Mouse (Mus musculus) thymus, adult 2 months (tissue): ENCODE data around the gene Nolc1. TPM values are rescaled to one million over a fixed set of nuclear protein-coding genes. Genes with fewer than 3 reads are reported as not detected.
A peak's percentile ranks its signal among the peaks of the same experiment; 100 is the strongest.

Experiments
- DNase-seq: peaks from one replicate; pipeline ENCODE4 v3.0.0; 2021
- H3K27ac ChIP-seq: fragments of 200-500 bp; 2 replicates; pipeline ENCODE4 v1.5.1; 2012; ENCODE audit warnings: low read length, control low read depth; ENCODE audit not compliant: control insufficient read depth, insufficient read depth
- H3K27me3 ChIP-seq: fragments of 200-500 bp; 2 replicates; pipeline ENCODE4 v1.6.1; 2012; ENCODE audit warnings: mild to moderate bottlenecking, low read length, moderate library complexity, mixed read lengths; ENCODE audit not compliant: control insufficient read depth, insufficient read depth
- H3K36me3 ChIP-seq: fragments of 200-500 bp; 2 replicates; pipeline ENCODE4 v1.6.1; 2012; ENCODE audit warnings: mild to moderate bottlenecking, low read length, moderate library complexity; ENCODE audit not compliant: control insufficient read depth, insufficient read depth
- H3K4me1 ChIP-seq: fragments of 200-500 bp; replicated peaks from 2 replicates; pipeline ENCODE4 v1.6.1; 2012; ENCODE audit warnings: low read length; ENCODE audit not compliant: control insufficient read depth, insufficient read depth
- H3K4me3 ChIP-seq: fragments of 200-500 bp; 2 replicates; pipeline ENCODE4 v1.5.1; 2012; ENCODE audit warnings: mild to moderate bottlenecking, low read length, control low read depth, moderate library complexity; ENCODE audit not compliant: control insufficient read depth, insufficient read depth
- CTCF ChIP-seq: fragments of 200-500 bp; IDR thresholded peaks from 2 replicates; pipeline ENCODE4 v1.5.1; 2012; ENCODE audit warnings: mild to moderate bottlenecking, control low read depth, low read length, moderate library complexity, borderline replicate concordance; ENCODE audit not compliant: control insufficient read depth, poor library complexity, insufficient read depth; ENCODE audit errors: extremely low read depth
- POLR2A ChIP-seq: fragments of 200-500 bp; IDR thresholded peaks from 2 replicates; pipeline ENCODE4 v1.6.1; 2012; ENCODE audit warnings: mild to moderate bottlenecking, low read length, control low read depth, moderate library complexity; ENCODE audit not compliant: control insufficient read depth, poor library complexity, insufficient read depth; ENCODE audit errors: extremely low read depth
- WGBS: fragments of 180-500 bp; shearing (Covaris S2); methylation state at CpG from one replicate; pipeline ENCODE4 v1.1.7; 2018; 5-methylcytosine and 5-hydroxymethylcytosine counted together
- polyA plus RNA-seq: library from polyadenylated mRNA; depleted of rRNA; stranded (reverse); fragments of >200 nt; gene quantifications from 2 replicates; pipeline ENCODE4 v1.2.3, GENCODE M21; 2012; rRNA removed

Gene Nolc1
- polyA plus RNA-seq: 19.5 and 23.3 TPM in 2 replicates

DNA sequence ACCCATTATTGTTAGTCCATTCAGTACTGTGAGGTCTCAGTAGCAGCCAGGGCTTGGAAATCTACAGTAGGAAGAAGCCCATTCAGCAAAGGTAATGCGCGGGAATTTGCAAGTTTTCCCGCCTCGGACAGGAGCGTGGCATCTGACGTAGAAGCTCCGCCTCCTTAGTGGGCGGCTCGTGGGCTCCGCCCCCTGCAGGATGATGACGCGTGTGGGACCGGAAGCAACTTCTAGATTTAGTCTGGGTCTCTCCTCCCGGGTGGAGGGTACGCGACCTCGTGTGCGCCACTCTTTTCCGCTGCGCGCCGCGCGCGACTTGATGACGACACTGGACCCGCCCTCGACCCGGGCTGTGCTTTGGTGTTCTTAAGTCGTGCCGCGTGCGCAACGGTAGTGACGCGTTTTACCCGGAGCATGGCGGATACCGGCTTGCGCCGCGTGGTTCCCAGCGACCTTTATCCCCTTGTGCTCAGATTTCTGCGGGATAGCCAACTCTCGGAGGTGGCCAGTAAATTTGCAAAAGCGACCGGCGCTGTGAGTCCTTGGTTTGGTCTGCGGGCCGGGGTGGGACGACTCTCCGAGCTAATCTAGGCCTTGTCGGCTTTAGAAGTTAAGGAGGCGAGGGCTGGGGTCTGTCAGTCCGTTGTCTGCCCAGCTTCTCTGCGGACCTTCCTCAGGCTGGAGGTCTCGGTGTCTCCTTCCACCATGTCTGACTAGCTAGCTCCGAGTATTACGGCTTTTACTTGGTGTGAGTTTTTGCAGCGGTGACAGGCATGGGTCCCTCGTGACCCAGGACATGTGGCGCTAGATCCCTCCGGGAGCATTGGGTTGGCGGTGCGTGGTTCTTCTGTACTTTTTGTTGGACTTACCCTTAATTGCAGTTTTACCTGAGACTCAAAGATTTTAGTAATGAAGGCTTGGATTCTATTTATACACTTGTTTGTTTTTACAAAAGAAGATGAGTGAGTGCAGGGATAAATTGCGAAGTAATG is at the start of gene Nolc1:
Gene Nolc1, plus strand, starts transcription at position 248 of the 992 bp plus-strand sequence.
- under 1% methylated on average over 66 of the region's 66 CpGs for WGBS
- H3K36me3 ChIP-seq: peaks cover 13% of the 10 kb centered on the region

DNA sequence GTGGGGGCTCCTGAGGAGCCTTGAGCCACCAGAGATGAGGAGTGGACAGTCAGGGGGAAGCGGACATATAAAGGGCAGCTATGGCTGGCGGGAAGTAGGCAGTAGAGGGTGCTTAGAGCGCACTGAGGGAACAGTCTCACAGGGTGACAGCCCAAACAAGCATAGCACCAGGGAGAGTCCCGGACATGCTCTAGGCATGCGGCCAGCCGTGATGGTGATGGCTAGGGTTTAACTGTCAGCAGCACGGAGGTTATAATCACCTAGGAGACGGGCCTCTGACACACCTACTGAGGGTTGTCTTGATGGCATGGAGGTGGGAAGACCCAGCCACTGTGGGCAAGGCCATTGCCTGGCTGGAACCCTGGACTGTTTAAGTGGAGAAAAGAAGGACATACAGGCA is 49.1 kb upstream of the Nolc1 start:
- H3K27ac ChIP-seq: no peak overlapping the region

More for the DNA sequence above, at the start of gene Nolc1:
- peak; percentile 54; the same call in 1 of the 2 replicates for TF ChIP-seq CTCF
- TF ChIP-seq POLR2A: 0 out of 2 replicates have a peak, but pooled peaks have one; percentile 52
- peak; percentile 99 for DNase-seq
- Histone ChIP-seq H3K27ac (no peak within 1 kb of the TSS), H3K4me3 (peak within 1 kb of the TSS; percentile 68), H3K4me1 (no peaks in the 10 kb centered on the region), H3K27me3 (no peaks in the 10 kb centered on the region)

DNA sequence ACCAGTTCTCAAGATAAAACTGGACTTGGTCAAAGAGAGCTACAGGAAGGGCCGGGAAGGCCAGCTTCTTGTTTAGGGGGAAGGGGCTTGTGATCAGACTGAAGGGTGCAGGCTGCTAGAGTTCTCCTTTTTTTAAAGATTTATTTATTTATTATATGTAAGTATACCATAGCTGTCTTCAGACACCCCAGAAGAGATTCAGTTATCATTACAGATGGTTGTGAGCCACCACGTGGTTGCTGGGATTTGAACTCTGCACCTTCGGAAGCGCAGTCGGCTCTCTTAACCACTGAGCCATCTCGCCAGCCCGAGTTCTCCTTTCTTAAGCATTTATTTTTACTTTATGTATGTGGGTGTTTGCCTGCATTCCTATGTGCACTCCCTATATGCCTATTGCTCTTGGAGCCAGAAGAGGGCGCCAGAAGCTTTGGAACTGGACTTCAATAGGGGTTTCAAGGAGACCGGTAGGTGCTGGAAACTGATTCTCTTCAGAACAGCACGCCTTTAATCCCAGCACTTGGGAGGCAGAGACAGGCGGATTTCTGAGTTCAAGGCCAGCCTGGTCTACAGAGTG is 46.8 kb upstream of the Nolc1 start:
- no peak overlapping the region for H3K27ac ChIP-seq
- no peak overlapping the region for H3K4me3 ChIP-seq
- H3K36me3 ChIP-seq: peaks cover 19% of the 10 kb centered on the region
- no peaks in the 10 kb centered on the region for H3K4me1 ChIP-seq
- 82% methylated on average over 11 of the region's 11 CpGs for WGBS
- H3K27me3 ChIP-seq: no peaks in the 10 kb centered on the region
- DNase-seq: no peak
- TF ChIP-seq POLR2A (no peak), CTCF (no peak)

More for the DNA sequence above, 49.1 kb upstream of the Nolc1 start:
- no peak for DNase-seq
- Histone ChIP-seq H3K27me3 (no peaks in the 10 kb centered on the region), H3K36me3 (no peaks in the 10 kb centered on the region), H3K4me1 (no peaks in the 10 kb centered on the region), H3K4me3 (no peak overlapping the region)
- TF ChIP-seq POLR2A (no peak), CTCF (no peak)
- WGBS: 48% methylated on average over 8 of the region's 8 CpGs

DNA sequence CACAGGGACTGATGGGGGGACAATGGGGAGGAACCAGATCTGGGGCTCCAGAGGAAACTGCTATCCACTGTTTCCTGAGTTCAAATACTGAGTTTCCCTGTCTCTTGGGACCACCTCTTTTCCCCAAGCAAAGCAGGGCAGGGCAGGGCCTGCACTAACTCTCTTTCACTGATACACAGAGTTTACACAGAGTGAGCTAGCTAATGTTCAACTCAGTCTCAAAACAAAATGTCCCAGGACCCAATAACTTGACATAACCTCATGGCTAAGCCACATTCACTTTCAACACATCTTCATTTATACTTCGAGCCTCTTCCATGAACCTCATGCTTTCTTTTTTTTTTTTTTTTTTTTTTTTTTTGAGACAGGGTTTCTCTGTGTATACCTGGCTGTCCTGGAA is 46.0 kb upstream of the Nolc1 start:
- DNase-seq: no peak
- 86% methylated on average over 1 of the region's 1 CpGs for WGBS
- Histone ChIP-seq H3K4me1 (no peaks in the 10 kb centered on the region), H3K27me3 (no peaks in the 10 kb centered on the region; the same call in 1 of the 2 replicates), H3K4me3 (no peak overlapping the region), H3K27ac (no peak overlapping the region), H3K36me3 (peaks cover 27% of the 10 kb centered on the region)
- TF ChIP-seq CTCF: no peak

DNA sequence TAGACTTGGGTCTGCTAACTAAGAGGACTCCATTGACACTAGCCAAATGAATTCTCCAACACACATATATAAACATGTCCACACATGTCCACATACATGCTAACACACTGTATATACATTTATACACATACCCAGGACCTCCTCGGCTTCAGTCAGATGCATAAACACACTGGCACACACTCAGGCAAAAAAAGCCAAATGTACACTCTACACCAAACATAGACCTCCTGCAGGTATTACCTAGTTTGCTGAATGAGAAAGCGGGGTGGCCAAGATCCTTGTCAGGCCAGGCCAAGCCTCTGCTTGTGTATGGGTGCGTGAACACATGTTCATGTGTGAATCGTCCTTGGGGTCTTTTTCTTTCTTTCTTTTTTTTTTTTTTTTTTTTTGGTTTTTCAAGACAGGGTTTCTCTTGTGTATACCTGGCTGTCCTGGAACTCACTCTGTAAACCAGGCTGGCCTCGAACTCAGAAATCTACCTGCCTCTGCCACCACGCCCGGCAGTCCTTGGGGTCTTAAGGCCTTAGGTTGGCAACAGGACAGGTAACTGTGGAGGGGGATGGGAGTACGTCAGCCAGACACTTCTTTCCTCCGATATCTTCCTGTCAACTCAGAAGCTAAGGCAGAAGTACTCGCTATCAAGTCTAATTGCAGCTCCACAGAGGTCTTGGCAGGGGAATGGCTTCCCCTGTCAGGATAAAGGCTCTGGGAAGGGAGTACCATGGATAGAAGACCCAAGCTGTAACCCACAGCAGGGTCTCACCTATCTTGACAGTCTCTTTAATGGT is 45.3 kb upstream of the Nolc1 start:
- no peaks in the 10 kb centered on the region for H3K4me1 ChIP-seq
- TF ChIP-seq CTCF: no peak
- TF ChIP-seq POLR2A: no peak
- WGBS: 97% methylated on average over 10 of the region's 10 CpGs
- no peak overlapping the region for H3K4me3 ChIP-seq
- H3K27me3 ChIP-seq: no peaks in the 10 kb centered on the region; the same call in 1 of the 2 replicates
- H3K27ac ChIP-seq: no peak overlapping the region
- DNase-seq: no peak
- peaks cover 35% of the 10 kb centered on the region for H3K36me3 ChIP-seq

GRCm38 (mm10) chr19:46031689-46032432 is 43.8 kb upstream of the Nolc1 start:
- Histone ChIP-seq H3K27ac (no peak overlapping the region), H3K27me3 (no peaks in the 10 kb centered on the region; the same call in 1 of the 2 replicates), H3K36me3 (peaks cover 44% of the 10 kb centered on the region), H3K4me3 (no peak overlapping the region), H3K4me1 (peaks cover 2% of the 10 kb centered on the region; the same call in 1 of the 2 replicates)
- DNase-seq: no peak
- TF ChIP-seq POLR2A (no peak), CTCF (no peak)
- WGBS: 90% methylated on average over 9 of the region's 9 CpGs
